Mouse (Mus musculus) right cerebral cortex, adult 18-20 months (tissue): ENCODE results near the gene 4930426L09Rik.
A peak's percentile ranks its signal among the peaks of the same experiment; 100 is the strongest.
"Not testable (repeated sequence)": the region's sequence is repeated elsewhere in the genome, so short reads cannot be mapped to it uniquely, and the experiment has no call there.

Experiments used
- DNase-seq: peaks from one replicate; pipeline ENCODE4 v3.0.0; 2022; ENCODE audit warnings: mixed read lengths

4930426L09Rik gene

DNA sequence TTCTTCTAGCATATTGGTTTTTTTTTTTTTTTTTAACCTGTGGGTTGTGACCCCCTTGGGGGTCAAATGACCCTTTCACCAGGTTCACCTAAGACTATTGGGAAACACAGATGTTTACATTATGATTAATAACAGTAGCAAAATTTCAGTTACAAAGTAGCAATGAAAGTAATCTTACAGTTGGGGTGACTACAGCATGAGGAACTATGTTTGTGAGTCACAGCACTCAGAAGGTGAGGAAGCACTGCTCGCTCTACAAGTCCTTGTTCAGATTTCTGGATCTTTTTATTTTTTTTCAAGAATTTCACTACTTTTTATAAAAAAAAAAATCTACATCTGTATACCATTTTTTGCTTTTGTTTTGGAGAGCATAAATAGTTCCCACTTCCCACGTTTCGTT lies 26.6 kb upstream of the 4930426L09Rik start:
- no peak for DNase-seq

DNA sequence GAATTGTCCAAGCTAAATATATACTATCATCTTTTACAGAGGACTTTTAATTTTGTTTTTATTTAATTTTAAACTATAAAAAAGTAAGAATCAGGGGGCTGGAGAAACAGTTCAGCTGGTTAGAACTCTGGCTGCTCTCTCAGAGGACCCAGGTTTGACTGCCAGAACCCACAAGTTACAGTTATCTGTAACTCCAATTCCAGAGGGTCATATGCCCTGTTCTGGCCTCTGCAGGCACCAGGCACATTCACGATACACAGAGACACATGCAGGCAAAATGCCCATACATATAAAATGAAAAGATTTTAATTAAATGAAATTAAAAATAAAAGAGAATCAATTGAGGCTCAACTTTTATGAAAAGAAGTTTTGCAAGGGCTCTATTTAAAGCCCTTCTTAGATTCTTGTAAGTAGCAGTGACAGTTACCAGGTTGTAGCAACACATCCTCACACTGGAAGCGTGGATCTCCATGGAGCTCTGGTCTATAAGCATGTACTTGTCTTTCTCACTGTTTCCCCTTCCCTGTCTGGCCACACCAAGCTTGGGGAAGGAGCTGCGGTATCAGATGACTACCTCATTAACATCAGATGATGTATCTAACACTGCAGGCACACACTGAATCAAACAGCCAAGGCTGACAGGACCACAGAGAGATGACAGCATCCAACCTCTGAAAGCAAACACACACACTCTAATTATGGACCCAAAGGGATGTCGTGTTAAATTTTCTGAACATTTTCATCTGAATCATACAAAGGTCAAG lies 23.1 kb upstream of the 4930426L09Rik start:
- DNase-seq, result no peak

DNA sequence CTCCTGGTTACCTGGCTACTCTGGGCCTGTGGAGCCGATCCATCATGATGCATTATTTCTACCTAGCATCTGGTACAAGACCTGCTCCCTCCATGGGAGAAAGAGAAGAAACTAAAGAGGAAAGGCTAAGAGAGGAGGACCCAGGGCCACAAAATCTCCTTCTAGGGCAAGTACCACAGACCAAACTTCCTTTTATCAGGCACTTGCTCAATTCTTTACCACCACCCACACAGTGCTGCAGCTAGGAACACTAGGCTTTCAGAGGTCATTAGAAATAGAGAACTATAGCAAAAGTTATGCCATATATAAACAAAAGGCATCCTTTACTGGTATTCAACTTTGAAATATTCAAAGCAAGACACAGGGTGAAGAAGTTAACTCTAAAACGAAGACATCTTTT lies 22.0 kb upstream of the 4930426L09Rik start:
- DNase-seq, result no peak

DNA sequence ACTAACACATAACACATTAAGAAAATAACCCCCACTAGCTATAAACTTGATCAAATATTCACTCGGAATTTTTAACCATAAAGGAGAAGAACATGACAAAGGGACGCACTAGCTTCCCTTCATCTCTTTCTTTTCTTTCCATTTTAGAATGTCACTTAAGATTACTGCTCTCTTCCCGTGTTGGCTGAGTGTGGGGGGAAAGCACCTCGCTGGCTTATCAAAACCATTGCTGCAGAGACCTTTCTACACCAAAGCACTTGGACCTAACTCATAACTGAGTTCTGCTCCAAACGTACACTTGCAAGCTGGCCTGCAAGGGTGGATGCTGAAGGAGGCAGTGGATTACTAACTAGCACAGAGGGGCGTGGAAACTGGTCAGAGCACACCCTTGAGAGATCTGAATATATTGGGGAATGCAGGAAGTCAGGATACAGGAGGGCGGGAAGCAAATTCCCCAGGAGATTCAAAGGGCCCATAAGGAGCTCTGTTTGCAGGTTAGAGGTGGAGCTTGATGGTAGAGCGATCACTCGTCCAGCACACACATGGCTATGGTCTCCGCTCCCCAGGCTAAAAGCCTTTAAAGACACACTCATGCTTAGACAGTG lies 20.8 kb upstream of the 4930426L09Rik start:
- DNase-seq, result no peak

DNA sequence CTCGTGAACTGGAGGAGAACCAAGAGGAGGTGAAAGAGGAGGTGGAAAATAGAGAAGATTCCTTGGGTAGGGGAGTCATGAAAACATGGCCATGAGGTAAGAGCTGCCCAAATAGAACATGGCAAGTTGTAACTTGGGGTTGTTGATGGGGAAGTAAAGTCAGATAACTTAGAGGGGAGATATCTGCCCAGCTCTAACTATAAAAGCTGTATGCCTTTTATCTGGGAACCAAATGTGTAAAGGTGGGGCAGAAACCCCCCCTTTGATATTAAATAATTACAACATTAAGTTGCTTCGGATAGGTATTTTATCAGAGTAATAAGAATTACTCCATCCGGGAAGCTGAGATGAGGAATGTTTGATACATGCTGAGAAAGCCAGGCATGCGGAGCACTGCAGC lies 19.1 kb upstream of the 4930426L09Rik start:
- no peak for DNase-seq

DNA sequence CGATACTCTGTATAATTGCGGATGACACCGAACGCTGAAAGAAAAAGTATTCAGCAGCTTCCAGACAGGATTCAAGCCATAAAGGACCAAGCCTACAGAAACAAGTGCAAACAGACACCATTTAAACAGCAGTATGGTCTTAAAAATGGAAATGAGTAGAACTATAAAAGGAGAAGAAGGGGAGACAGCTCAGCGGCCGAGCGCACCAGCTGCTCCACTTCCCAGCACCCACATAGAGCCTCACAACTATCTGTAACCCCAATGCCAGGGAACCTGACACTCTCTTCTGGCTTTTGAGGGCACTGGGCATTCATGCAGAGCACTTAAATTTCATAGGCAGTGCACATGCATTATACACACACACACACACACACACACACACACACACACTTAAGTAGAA lies 18.5 kb upstream of the 4930426L09Rik start:
- DNase-seq, result peak; percentile 9

DNA sequence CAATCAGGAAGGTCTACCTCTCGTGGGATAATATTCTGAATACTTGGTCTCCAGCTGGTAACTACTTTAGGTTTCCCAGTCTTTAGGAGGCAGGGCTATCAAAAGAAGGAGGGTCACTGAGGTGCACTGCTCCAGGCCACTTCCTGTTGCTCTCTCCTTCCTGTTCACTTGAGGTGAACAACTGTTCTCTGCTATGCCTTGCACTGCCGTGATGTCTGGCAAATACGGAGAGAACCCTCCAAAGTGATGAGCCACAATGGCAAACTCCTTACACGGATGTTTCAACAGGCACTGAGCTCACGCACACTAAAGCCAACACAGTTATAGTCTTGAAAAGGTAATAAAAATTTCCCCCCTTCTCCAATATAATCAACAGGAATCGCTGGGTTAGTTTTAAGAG lies 15.6 kb upstream of the 4930426L09Rik start:
- DNase-seq, result no peak

DNA sequence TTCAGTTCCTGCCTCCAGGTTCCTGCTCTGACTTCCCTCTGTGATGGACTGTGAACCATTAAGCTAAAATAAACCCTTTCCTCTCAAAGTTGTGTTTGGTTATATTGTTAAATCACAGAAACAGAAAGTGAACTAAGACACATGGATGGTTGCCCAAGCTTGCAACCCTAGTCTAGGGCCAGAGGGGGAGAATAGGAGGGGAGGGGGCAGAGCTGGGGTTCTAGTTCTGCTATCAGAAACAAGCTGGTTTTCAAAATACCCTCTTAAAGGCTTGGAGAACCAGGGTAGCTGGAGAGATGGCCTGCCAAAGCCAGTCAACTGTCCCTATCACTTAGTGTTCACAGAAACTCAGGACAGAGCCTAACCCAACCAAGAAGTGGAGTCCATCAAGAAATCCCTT lies 14.6 kb upstream of the 4930426L09Rik start:
- DNase-seq, result no peak

DNA sequence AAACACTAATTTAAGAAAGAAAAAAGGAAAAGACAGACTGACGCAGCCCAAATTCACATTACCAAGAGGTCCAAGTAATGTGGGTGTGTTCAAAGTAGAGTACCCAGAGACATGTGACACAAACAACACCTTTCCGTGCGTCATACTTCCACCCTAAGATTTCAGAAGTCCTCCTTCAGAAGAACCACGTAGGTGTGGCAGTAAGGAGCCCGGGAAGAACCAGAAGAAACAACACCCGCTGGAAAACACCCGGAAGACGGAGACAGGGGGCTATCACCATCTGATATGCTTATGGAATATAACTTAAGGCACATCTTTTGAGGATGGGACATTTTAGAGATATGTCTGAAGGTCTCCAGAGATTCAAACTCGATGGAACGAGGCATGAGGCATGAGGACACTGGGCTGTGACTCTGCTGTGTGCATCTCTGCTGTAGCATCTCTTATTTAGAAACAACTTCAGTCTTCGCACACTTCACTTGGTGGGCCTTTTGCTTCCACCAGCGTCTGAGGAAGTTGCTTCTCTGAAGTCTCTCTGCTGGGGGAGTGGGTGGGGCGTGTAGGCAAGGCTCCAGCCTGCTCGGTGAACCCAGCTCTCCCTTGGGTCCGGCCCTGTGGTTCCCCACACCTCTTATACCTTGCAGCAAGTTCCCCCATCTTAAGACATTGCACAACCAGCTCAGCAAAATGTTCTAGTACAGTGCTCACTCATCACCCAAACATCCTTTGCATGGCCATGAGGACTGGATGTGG lies 13.9 kb upstream of the 4930426L09Rik start:
- DNase-seq, result no peak

DNA sequence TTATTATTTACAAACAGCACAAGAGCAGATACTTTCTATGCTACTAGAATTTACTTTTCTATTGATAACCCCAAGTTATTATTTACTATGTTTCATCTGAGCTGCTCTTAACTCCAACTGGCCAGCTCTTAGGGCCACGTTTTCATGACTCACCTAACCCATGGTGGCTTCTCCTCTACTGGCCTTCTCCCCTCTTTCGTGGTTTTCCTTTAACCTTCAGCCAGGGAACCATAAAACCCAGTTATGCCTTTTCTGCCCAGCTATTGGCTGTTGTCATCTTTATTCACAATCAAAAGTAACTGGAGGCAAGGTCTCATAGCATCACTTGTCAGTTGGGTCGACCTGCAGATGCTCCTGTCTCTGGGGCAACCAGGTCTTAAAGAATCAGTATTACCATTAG lies 12.6 kb upstream of the 4930426L09Rik start:
- DNase-seq, result no peak

DNA sequence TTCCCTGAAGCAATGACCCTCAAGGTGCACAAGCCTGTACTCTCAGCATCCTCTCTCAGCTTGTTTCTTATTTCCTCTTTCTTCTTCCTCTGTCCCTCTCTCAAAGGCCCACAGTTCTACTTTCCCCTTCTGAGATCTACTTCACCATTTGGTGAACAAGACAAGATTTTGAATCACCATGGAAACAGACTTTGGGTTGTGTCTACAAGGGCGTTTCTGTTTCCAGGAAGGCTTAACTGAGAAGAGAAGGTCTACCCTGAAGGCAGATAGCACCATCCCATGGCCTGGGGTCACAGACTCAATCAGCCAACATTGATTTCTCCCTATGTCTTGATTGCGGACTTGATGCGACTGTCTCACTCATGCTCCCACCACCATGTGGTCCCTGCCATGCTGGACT lies 9.3 kb upstream of the 4930426L09Rik start:
- no peak for DNase-seq

DNA sequence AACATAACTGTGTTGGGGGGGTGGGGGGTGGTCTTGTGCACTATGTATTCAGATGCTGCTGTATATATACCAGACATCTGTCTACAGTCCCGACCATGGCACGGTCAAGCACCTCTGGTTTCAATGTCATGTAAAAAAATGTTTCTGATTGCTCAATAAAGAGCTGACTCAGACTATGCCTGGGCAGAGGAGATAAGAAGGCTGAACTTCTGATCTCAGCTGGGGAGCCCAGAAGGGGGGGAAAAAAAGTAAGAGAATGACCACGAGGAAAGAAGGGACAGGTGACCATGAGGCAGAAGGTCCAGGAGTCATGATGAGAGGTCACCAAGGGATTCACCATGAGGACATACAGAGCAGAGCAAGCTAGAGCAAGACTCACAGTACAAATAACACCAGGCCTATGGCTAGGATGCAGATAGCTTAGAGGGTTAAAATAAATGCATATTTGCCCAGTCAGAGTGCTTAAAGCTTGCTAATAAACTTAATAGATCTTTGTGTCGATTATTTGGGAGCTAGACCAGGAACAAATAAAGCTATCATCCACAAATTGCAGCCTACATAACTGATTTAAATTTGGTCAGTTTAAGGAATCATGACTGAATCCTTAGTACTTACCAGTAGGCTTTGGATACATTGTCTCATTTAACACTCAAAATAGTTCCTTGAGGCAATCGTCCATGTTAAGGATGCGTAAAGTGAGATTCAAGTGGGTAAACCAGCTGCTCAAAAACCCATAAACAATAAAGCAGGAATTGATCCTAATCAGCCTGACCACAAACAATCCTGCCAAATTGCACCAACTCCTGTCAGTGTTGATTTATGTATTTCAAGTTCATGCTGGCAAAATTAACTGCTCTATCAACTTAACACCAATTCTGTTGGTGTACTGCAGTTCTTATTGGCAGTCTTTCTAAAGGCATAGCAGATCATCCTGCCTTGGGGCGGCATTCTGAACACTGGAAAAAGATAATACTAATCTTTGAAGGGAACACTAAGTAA lies 5.3 kb upstream of the 4930426L09Rik start:
- DNase-seq, result no peak

DNA sequence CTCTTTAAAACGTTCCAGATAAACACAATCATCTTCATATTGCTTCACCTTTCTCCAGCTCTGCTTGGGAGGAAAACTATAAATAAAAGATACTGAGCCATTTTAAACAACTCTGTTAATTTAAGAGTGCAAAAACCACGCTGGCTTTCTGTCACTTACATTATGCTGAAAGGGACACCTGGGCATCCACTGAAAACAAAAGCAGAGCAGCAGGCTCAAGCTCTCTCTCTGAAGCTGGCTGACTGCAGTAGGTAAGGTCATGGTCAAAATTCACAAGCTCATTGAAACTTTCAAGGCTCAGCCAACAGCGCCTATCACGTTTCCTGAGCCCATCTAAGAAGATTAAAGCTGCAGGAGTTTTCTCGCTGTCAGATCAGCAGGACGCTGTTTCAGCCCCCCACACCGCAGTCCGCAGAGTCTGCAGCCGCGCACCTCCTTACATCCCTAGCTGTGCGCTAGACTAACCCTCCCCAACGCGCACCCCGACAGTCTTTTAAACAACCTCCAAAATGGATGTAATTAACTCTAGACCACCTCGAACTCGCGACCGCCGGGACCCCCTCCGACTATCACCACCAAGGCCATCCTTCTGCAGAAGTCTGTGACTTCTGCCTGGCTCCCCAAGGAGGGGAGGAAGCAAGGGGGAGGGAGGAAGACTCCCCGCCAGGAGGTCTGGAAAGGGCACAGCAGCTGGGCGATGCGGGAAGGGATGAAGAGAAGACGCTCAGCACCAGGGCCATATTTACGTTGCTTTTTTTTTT lies 1.5 kb upstream of the 4930426L09Rik start:
- DNase-seq, result peak; percentile 11

DNA sequence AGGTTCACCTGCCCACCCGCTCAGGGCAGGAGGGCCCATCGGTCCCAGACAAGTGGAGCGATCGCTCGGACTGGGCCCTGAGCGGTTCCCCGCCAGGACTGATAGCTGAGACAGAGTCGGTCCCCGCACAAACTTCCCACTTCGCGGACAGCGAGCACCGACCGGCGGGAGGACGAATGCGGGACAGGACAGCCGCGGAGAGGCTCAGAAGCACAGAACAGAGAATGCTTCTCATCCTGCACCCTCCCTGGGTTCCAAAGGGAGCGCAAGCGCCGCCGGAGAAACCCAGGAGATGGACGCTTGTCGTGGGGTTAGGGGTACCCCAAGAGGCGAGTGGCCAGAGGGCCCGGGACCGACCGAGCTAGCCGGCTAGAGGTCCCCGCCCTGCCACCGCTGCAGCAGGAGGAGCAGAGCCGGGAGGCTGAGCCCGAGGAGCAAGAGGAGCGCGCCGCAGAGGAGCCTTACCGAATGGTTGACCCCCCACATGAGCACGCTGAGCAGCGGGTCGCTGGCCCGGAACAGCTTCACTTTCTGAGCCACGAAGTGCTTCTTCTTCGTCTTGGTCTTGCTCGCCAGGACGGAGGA lies 664 bp upstream of the 4930426L09Rik start:
- DNase-seq, result peak; percentile 38

DNA sequence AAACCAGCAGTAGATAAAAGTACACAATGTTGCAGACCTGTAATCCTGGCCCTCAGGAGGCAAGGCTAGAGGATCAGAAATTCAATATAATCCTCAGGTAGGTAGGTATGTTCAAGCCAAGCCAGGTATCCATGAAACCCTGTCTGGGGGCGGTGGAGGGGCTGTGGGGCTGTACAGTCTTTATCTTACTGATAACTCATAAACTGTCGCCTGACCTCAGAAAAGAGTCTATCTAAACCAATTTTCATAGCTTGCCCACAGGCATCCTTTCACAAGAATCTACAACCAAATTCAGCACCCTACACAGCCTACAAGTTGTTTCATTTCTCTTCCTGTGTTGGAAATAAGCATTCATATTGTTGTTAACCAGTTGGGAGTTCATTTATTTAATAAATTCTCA lies 1.3 kb downstream of the 4930426L09Rik start:
- no peak for DNase-seq

DNA sequence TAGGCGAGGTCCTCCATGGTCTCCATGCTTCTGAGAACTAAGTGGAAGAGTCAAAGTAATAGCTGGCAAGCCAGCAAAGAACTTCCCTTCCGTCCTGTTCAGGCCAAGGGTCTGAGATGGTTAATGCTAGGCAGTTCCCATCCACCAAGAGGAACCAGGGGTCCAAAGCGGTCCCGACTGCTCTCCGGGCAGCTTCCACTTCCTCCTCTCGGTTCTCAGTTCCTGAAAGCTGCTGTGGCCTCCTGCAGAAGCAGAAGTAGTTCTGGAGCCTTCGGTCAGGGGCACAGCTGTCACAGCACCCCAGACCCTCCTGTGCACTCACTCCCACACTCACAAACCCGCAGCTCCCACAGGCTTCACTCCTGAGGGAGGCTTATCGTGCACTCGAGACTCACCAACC lies 6.7 kb downstream of the 4930426L09Rik start:
- DNase-seq, result peak; percentile 16

DNA sequence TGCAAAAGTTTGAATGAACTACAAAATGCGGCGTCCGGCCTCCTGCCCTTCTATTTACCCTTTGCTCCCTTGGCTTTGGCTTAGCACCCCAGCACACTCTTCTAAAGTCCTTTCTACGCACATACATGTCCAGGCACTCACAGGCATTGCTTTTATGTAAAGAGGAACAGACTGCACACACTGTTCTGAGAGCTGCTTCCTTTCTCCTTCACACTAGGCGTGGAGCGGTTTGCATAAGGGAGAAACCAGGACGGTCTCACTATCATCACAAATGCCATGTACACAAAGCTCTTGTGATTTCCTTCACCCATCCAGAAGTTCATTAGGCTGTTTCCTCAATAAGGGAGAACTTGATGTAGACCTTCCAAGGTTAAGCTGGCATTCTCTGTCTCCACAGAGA lies 8.0 kb downstream of the 4930426L09Rik start:
- no peak for DNase-seq

DNA sequence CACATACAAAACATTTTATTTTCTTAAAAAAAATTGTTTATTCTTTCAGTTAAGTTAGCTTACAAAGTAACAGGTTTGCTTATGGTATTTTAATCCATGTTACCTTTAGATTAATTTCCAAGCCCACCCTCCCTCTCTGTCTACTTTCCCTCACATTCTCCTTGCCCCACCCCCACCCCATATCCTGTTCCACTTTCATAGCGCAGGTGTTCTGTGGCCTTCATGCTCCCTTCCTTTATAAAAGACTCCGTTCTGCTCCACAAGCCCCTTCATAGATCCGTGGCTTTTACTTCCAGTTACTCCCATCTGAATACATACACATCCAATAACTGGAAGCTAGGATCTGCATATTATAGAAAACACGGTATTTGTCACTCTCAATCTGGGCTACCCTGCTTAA lies 9.4 kb downstream of the 4930426L09Rik start:
- DNase-seq, result no peak

DNA sequence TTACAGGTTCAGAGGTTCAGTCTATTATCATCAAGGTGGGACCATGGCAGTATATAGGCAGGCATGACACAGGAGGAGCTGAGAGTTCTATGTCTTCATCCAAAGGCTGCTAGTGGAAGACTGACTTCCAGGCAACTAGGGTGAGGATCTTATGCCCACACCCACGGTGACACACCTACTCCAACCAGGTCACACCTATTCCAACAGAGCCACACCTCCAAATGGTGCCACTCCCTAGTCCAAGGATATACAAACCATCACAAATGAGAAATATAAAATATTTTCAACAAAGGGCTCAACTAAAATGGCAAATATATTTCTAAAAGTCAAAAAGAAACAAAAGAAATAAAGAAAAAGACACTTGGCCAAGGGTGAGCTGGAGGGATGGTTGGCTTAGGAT lies 12.4 kb downstream of the 4930426L09Rik start:
- not testable (repeated sequence) for DNase-seq

DNA sequence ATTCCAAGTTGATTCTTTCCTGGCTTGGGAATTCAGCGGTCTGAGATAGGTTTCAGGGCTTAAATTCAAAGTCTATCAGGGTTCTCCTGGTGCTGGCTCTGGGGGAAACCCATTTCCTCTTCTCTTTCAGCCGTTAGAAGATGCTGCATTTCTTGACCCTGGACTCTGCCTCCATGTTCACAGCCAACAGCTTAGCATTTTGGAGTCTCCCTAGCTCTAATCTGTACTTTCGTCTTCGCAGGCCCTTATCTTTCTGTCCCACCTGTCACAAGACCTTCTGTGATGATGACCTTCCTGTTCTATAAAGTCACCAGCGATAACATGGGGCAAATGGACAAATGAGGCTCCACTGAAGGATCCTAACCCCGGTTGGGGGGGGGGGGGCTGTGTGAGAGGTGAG lies 13.3 kb downstream of the 4930426L09Rik start:
- no peak for DNase-seq

DNA sequence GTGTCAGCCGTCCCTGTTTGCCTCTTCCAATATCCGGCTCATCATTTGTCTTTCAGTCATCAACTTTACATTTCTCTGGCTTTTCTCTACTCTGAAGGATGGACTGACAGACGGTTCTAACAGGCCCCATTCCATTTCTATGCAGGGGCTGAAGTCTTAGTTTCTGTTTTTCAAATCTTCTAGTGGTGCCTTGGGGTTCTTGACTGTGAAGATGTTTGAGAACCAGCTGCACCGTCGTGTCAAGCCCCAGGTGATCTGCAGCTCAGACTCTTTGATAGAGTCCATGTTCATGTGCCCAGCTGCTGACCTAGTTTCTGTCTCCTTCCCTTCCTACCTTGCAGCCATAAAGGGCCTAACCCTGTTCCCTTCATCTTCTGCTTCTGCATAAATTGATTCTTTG lies 18.2 kb downstream of the 4930426L09Rik start:
- DNase-seq, result no peak

DNA sequence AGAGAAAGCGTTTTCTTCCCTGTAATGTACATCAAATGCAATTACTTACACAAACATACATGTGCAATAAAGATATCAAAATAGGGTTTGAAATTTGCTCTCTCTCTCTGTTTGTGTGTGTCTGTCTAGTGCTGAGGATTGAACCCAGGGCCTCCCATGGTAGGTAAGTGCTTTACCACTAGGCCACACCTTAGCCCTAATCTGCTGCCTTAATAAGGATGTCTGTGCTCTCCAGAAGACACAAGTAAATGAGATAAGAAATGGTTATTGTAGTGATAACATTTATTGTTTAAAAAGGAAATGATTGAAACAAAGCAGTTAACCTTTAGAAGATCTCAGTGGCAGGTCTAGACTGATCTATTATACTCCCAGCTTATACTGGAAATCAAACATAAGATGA lies 18.7 kb downstream of the 4930426L09Rik start:
- DNase-seq, result no peak
